Mouse (Mus musculus) erythroblast, embryonic 14.5 days (primary cell): ENCODE measurements around the gene Cdc27.

Experiments used
- GATA1 ChIP-seq: IDR thresholded peaks from 2 replicates; pipeline ENCODE4 v1.6.1; 2012; ENCODE audit warnings: low read length, inconsistent platforms, mixed read lengths
- TAL1 ChIP-seq: IDR thresholded peaks from 3 replicates; pipeline ENCODE4 v1.6.1; 2012; ENCODE audit warnings: low read length, inconsistent platforms, mixed read lengths

GRCm38 (mm10) chr11:104565172-104565571 lies 14.8 kb upstream of the Cdc27 start:
- TF ChIP-seq GATA1 (no peak), TAL1 (no peak)
